Mouse (Mus musculus) embryo, embryonic 10 days (tissue): ENCODE results near the gene Primpol.

Experiments used
- DNase-seq: peaks from one replicate; pipeline ENCODE4 v3.0.0-alpha.2; 2015; ENCODE audit warnings: low spot score

Gene Primpol

GRCm38 (mm10) chr8:46562333-46562732 lies 54.7 kb downstream of the Primpol start:
- no peak for DNase-seq

- DNase-seq = peak; percentile 54
These were observed 57.6 kb downstream of the Primpol start for GRCm38 (mm10) chr8:46559428-46559827.

GRCm38 (mm10) chr8:46552441-46552765 lies 64.6 kb downstream of the Primpol start:
- DNase-seq = no peak

DNA sequence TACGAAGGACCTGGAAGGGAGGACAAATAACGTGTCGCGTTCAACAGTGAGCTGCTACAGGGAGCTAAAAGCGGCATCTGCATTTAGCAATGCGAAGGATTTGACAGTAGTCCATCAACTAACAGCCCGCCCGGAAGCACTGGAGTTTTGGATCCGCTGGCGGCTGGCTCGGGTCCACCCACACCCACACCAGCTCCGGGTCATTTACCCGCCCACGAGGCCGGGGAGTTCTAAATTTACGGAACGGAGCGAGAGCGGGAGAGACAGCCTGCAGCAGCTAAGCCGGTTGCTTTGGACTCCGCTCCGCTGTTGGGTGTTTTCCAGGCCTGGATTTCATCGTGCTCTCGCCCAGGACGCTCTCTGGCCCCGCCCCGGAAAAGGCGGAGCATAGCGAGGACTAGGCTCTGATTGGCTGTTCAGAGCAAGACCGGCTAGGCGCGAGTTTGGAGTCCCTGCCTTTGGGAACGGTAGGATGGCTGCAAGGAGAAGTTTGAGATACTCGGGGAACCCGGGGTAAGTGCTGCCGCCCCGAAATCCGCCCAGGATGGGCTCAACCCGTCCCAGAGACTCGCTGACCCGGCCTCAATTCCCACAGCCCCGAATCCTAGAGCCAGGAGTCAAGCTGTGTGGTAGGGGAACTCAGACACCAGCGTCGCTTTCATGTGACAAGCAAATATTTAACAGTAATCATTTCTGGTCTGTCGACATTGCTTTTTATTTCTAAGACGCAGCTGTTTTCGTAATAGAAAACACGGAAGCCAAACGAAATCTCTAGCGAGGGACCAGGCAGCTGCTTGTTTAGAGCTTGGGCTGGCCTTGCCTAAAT lies 65.2 kb downstream of the Primpol start, which contains the start of gene Cenpu:
Gene Cenpu, plus strand, starts transcription at position 414 of the 826 bp plus-strand sequence.
- DNase-seq = peak; percentile 98

GRCm38 (mm10) chr8:46551029-46551428 lies 66.0 kb downstream of the Primpol start:
- no peak for DNase-seq

DNA sequence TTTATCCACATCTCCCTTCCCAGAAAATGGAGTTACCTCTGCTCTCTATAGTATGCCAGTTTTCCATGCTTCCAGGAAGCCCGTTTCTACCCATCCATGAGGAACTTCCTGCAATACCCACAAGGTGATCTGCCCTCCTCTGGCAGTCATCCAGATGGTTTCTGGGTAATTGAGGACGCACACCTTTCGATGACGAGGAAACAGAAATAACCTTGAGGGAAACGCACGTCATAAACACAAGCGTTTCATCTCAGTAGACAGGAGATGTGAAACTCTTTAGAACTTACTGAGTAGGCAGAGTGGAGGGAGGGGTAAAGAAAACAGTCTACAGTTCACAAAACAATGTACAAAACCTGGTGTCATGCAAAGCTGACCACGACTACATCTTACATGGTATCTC lies 67.0 kb downstream of the Primpol start:
- no peak for DNase-seq

GRCm38 (mm10) chr8:46547245-46547644 lies 69.8 kb downstream of the Primpol start:
- DNase-seq = peak; percentile 72

- DNase-seq = peak; percentile 13
These were observed 70.4 kb downstream of the Primpol start for GRCm38 (mm10) chr8:46546431-46547176.

GRCm38 (mm10) chr8:46545854-46546253 lies 71.2 kb downstream of the Primpol start:
- DNase-seq = no peak

GRCm38 (mm10) chr8:46543662-46544061 lies 73.3 kb downstream of the Primpol start:
- DNase-seq = no peak

GRCm38 (mm10) chr8:46543191-46543590 lies 73.8 kb downstream of the Primpol start:
- no peak for DNase-seq

DNA sequence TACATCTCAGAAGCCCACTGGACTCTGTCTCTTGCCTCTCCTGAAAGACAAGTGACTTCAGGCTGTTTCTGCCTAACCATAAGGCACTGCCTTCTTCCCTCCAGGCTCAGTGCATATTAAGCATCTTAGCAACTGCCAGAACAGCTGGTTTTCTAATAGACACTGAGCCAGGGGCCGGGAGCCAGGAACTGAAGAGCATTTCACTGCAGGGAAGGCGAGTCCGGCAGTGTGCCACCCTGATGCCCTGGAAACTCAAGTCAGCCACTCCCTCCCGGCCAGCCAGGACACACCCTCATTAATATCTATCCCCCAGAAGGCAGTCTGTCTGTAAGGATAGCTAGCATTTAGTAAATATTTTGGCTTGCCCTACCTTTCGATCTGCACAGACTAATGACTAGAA lies 77.3 kb downstream of the Primpol start:
- DNase-seq = no peak

DNA sequence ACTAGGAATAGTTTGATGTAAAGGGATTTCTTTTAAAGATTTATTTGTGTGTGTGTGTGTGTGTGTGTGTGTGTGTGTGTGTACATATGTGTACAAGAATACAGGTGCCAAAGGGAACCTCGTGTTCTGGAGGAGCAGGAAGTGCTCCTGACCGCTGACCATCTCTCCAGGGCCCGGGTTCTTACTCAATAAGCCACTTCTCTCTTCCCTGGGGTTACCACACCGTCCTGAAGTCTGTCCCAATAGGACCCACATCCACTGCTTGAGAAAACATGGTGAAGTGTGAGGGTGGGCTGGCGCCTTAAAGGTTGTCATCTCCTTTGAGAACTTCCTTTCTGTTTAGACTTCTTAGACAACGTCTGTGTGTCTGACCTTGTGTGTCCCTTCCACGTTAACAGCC lies 83.1 kb downstream of the Primpol start:
- no peak for DNase-seq

DNA sequence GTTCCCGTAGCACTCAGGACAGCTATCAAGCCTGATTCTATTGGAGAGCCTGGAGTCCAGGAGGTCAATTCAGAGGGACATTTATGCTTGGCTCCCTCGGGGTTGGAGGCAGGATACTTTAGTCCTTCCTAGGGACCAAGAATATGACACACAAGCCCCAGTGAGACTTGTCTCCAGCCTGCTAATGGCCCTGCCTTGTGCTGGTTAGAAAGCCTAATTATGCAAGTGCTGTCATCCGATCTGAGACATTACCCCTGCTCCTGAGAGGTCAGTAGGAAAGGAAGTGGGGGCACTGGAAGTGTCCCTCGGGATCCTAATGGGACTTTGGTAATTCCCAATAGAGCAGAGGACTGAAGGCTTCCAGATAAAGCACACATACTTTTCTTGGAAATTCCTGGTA lies 86.5 kb downstream of the Primpol start:
- peak; percentile 23 for DNase-seq

GRCm38 (mm10) chr8:46529508-46529907 lies 87.5 kb downstream of the Primpol start:
- DNase-seq = no peak

DNA sequence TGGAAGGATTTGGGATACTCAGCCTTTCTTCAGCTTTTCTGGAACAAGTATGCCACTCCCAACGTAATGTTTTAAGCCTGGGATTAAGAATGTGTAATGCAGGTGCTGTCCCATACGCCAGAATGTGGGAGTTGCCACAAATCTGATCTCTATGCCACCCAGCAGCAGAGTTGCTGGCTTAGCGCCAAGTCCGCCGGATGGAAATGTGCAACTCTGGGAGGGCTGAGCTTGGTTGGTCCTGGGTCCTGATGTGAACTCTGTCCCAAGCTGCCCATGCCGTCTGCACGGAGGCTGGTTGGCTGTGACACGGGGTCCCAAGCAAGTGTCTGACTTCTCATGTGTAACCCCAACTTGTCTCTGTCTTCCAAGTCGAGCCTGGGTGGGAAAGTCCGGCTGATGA lies 90.2 kb downstream of the Primpol start:
- DNase-seq = no peak

DNA sequence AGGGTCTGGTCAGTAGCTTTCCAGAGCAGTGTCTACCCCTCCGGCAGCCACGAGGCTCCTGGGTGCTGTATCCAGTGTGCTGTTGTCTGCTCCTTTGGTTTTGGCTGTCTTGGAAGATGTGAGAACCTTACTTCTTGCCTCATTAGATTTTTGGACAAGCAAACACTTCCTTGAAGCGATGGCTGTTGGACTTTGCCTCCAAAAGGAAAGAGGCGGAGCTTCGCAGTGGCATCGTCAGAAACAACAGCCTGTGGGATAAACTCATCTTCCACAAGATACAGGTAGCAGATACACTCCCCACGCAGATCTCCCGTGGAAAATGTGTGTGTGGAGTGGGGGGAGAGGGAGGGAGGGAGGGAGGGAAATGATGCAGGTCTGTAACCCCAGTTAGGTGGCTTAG lies 90.9 kb downstream of the Primpol start:
- DNase-seq = no peak
